Mouse (Mus musculus) heart, postnatal 36 days (tissue): ENCODE measurements around the gene Ccdc117. TPM values are rescaled to one million over a fixed set of nuclear protein-coding genes. Genes with fewer than 3 reads are reported as not detected.
"Not testable (repeated sequence)": the region's sequence is repeated elsewhere in the genome, so short reads cannot be mapped to it uniquely, and the experiment has no call there.

Experiments used
- DNase-seq, 2 experiments: peaks; one replicate each; pipeline ENCODE4 v3.0.0; 2021 to 2022
- intact Hi-C: fragments of 180-260 bp; cut with DNase I; formaldehyde crosslinking; loops from one replicate; pipeline ENCODE4 v1.15.1; 2025
- total RNA-seq, 2 experiments: library from RNA; stranded (reverse); gene quantifications; 2 replicates each; pipeline ENCODE4 v1.2.3; 2021

Gene Ccdc117
- total RNA-seq, 2 experiments from 2014 or later, result 19.5 to 23.2 TPM

GRCm38 (mm10) chr11:5537454-5537853 is 4.5 kb downstream of the Ccdc117 start:
- DNase-seq, intact Hi-C loops: not testable (repeated sequence)

GRCm38 (mm10) chr11:5533108-5533507 is 8.9 kb downstream of the Ccdc117 start:
- intact Hi-C loops, result no loop called here
- DNase-seq, result no peak

DNA sequence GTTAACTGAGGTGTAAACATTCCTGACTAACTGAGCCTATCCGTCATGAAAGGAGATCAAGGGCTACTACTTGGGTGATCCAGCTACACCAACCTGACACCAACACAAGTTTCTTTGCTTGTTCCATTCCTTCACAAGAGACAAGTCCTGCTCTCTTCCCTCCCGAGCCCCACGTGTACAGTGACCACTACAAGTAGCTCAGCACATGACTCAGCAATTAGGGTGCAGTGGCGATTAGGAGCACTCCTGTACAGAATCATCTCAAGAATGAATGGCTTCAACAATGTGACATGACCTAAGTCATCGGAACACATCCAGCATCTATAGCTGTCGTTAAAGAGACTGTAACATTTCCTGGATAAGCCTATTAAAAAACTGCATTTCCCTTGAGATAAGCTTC is 11.3 kb downstream of the Ccdc117 start:
- DNase-seq, result no peak
- intact Hi-C loops, result no loop called here

DNA sequence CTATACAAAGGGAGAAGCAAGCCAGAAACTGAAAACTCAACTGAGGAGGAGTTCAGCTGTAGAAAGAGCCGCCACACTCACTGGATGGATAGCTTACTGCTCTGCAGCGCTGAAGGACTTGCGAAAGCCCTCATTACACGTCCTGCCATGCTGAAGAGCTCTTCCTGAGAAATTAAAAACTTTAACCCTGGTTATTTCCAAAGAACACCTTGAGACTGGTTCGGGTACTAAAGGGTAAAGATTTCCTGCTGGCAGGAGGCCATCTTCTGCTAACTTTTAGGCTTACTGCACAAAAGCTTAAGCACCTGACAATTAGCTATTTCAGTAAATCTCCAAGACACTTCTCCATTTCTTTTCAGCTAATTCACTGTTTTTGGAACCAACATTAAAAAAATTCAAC is 11.8 kb downstream of the Ccdc117 start:
- no peak for DNase-seq
- intact Hi-C loops, result no loop called here

DNA sequence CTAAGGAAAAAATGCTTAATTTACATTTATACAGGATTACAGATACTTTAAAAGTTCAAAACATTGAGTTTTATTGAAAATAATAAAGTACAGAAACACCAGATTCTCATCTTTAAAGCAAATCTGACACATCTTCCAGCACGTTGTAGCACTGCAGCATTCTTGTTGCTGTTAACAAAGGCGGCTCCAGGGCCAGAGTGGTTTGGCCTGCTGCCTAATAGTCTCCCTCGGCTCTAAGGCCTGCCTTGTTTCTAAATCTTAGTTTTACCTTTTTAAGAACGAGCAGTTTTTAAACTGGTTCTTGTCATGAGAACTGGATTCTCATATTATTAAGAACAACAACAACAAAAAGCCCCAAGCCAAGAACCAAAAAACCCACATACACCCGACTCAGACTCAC is 13.1 kb downstream of the Ccdc117 start:
- intact Hi-C loops, result no loop called here
- DNase-seq, result no peak

DNA sequence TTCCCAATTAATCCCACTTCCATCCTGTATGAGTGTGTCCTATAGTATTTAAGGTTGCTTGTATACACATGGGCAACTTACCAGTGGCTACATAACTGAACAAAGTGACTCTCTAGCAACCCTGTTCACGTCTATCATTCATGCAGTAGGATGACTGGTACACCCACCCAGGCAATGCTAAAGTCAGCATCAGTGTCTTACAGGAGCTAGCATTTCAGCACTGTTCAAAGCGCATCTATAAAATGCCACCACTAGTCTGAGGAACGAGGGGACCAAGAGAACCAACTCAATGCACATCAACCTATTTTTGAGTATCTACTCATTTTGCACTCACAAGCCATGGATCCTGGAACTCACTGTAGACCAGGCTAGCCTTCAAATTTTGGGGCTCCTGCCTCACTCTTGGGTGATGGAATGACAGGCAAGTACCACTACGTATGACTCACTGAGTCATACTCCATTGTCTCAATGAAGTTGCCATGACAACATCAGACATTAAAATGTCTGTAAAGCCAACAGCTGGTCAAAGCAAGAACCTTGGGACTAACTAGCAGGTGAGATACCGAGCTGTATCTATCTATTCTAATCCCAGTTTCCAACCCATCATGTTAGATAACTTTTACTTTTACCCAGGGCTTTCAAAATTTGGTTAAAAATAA is 14.0 kb downstream of the Ccdc117 start:
- intact Hi-C loops, result no loop called here

GRCm38 (mm10) chr11:5526573-5527439 is 15.2 kb downstream of the Ccdc117 start:
- no peak for DNase-seq
- intact Hi-C loops, result no loop called here

More for the DNA sequence above, 14.0 kb downstream of the Ccdc117 start:
- no peak for DNase-seq

GRCm38 (mm10) chr11:5525418-5525817 is 16.6 kb downstream of the Ccdc117 start:
- DNase-seq, result no peak
- intact Hi-C loops, result no loop called here

DNA sequence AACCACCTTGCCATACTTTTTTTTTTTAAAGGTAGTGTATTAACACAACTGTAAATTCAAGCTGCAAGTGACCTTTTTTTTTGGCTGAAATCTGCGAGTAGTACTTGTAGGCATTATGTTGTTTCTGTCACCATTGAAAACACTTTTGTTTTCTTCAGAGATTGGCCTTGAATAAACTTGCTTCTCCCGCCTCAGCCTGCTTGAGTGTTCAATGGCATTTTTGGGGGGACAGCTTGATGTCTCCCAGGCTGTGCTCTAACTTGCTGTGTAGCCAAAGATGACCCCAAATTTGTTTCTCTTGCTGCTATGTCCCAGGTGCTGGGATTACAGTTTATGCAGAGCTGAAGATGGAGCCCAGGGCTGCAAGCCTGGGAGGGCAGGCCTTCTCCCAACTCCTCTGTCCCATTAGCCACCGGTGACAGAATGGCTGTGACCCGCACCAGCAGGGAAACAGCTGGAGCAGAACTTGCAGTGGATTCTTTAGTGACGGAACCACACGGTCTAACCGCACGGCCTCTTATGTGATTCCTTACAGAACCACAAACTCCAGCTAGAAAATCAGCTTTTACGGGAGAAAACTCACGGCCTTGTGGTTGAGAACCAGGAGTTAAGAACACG is 19.1 kb downstream of the Ccdc117 start:
- DNase-seq, result no peak
- intact Hi-C loops, result loop anchor here (1.0 to 2.0 kb wide), 2 partner anchors 16 to 38 kb away; no protein-coding TSS in a partner anchor

- intact Hi-C loops, result loop anchor here (1.0 to 2.0 kb wide), 2 partner anchors 17 to 36 kb away; no protein-coding TSS in a partner anchor
- peak; percentile 67 to 77 for DNase-seq
Measured at GRCm38 (mm10) chr11:5521516-5522291, 20.3 kb downstream of the Ccdc117 start.

DNA sequence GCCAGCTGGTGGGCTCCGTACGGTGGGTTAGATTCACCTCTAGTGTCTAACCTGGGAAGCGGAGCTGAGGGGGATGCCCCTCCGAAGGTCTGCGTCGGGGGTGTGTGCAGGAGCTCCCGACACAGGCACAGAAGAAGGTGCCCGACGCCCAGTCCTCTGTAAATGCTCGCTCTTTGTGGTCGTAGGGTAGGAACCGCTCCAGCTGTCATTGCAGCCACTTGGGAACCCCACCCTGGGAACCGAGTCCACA is 20.8 kb downstream of the Ccdc117 start:
- peak in 1 of 2 experiments; percentile 57 for DNase-seq

DNA sequence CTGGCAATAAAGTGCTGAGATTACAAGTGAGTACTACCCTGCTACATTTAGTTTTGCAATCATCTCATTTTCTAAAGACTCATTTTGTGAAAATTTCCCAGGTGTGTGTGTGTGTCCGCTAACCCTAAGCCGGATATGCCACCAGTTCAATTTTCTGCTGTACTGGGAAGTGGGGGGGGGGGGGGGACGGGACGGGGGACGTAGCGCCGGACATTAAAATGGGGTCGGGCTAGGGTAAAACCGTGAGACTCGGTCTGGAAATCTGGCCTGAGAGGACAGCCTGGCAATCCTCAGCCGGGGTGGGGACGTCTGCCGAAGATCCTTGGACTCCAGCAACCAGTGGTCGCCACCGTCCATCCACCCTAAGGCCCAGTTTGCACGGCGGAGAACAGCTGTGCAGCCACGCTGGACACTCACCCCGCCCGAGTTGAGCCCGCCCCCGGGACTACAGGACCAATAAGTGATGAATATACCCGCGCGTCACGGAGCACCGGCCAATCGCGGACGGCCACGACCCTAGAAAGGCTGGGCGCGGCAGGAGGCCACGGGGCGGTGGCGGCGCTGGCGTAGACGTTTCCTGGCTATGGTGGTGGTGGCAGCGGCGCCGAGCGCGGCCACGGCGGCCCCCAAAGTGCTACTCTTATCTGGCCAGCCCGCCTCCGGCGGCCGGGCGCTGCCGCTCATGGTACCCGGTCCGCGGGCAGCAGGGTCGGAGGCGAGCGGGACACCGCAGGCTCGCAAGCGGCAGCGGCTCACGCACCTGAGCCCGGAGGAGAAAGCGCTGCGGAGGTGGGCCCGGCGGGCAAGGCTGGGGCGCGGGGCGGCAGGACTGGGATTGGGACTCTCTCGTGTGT is 21.3 kb downstream of the Ccdc117 start, which contains the start of gene Xbp1:
Gene Xbp1, plus strand, starts transcription at position 248 of the 854 bp plus-strand sequence.
- peak; percentile 96 to 99 for DNase-seq
- intact Hi-C loops, result no loop called here

More for the DNA sequence above, 20.8 kb downstream of the Ccdc117 start:
- intact Hi-C loops, result no loop called here

DNA sequence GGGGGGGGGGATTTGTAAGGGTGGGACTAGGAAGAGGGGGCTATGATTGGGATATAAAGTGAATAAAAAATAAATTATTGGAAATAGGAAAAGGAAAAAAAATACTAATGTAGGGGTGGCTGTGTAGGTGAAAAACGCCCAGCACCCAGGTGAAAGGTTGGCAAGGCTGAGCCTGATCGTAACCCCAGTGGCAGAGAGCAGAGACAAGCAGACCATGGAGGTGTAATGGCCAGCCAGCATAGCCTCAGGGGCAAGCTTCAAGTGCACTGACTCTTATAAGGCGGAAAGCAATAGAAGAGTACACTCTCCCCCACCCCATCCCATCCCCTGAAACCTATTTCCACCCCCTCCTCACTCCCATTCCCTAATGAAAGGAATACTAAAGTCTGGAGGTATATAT is 22.3 kb downstream of the Ccdc117 start:
- intact Hi-C loops, result no loop called here
- DNase-seq, result no peak

- intact Hi-C loops, result no loop called here
- no peak for DNase-seq
Measured at GRCm38 (mm10) chr11:5517346-5517745, 24.6 kb downstream of the Ccdc117 start.

DNA sequence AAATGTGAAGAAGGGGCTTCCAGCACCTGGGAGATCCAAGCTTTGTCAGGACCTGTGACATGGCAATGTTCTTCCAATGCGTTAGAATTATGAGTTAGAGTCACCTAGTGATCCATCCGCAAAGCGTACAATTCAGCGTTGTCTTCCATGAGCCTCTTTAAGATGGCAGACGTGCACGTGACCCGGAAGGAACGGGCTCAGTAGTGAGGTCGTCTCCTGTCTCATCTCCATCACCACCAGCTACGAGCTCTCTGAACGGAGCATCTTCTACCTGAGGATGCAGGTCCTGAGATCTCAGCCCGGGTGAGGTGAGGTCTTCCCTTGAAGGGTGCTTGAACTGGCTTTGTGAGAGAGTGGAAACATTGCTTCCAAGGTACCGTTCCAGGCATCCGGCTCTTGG is 25.4 kb downstream of the Ccdc117 start:
- intact Hi-C loops, result no loop called here
- no peak for DNase-seq

GRCm38 (mm10) chr11:5516151-5516550 is 25.8 kb downstream of the Ccdc117 start:
- DNase-seq, result no peak
- intact Hi-C loops, result no loop called here

DNA sequence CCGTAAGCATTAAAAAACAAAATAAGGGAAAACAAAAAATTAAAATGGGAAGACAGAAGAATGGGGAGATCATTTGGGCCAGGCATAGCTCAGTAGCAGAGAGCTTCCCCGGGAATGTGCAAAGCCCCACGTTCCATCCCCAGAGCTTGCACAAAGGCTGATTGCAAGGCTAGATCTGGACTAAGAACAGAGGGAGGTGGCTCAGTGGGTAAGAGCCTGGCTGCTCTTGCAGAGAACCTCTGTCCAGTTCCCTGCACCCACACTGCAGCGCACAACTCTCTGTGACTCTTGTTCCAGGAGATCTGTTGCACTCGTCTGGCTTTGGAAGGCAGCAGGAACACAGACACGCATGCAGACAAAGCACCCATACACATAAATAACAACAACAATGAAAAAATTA is 26.3 kb downstream of the Ccdc117 start:
- DNase-seq, result no peak
- intact Hi-C loops, result no loop called here

- DNase-seq, result no peak
- intact Hi-C loops, result no loop called here
Measured at GRCm38 (mm10) chr11:5515196-5515595, 26.8 kb downstream of the Ccdc117 start.

DNA sequence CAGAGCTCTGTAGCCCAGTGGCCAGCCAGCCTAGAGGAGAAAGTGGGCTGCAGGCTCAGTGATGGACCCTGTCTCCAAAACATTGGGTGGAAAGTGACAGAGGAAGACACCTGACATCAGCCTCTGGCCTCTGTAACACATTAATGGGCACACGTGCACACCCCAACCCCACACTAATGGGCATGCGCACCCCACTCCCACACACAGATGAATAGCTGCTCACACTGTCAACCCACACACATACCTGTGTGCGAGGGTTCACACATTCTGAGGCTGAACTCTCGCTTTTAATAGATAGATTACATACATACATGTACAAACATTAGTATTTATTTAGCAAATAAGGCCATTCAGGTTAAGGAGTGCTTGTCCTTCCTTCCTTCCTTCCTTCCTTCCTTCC is 27.9 kb downstream of the Ccdc117 start:
- no peak for DNase-seq
- intact Hi-C loops, result no loop called here

GRCm38 (mm10) chr11:5512961-5513360 is 29.0 kb downstream of the Ccdc117 start:
- DNase-seq, result no peak
- intact Hi-C loops, result no loop called here
